Mouse (Mus musculus): ENCODE data around the gene Zfp715. TPM values are rescaled to one million over a fixed set of nuclear protein-coding genes. Genes with fewer than 3 reads are reported as not detected.
"Not testable (repeated sequence)": the region's sequence is repeated elsewhere in the genome, so short reads cannot be mapped to it uniquely, and the experiment has no call there.

Gene Zfp715
- polyA plus RNA-seq, 1 experiment from 2014 or later = 11.0 TPM

DNA sequence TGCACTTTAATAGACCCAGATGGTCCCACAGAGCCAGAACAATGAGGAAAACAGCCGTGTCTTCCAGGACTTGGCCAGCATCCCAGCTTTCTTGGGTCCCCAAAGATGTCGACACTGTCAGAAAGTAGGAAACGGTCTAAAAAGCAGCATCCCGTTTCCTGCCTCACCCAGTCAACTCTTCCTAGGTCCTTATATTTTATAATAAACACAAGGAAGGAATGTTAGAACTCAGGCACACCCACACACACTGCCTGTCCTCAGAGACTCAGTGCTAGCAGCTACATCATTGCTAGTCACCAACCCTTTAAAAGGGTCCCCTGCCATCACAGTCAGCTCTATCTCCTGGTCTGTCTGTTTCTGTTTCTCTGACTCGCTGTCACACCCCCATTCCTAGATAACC, 35.7 kb downstream of the Zfp715 start:
- no peaks in the 10 kb centered on the region for H3K36me3 ChIP-seq
- no peak for DNase-seq (ENCODE audit: low spot score)
- no peaks in the 10 kb centered on the region for H3K27me3 ChIP-seq (ENCODE audit: low read depth, poor library complexity, severe bottlenecking)
- WGBS = 75% methylated on average over 5 of the region's 5 CpGs
- no peak overlapping the region for H3K27ac ChIP-seq
- no peak overlapping the region for H3K4me3 ChIP-seq
- H3K9me3 ChIP-seq (replicated peaks) = no peaks in the 10 kb centered on the region
- no peaks in the 10 kb centered on the region for H3K4me1 ChIP-seq

DNA sequence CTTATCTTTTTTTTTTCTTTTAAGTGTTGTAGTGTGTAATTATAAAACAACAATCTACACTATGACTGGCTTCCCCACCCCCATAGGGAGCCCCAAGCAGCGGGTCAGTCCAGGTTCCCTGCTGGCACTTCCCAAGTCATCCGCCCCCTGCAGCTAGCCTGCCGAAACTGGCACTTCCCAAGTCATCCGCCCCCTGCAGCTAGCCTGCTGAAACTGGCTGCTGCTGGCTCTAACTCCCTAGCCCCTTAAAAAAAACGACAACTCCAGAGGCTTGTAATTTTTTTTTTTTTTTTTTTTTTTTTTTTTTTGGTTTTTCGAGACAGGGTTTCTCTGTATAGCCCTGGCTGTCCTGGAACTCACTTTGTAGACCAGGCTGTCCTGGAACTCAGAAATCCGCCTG, 36.9 kb downstream of the Zfp715 start:
- H3K4me3 ChIP-seq; H3K36me3 ChIP-seq; H3K27me3 ChIP-seq (ENCODE audit: low read depth, poor library complexity, severe bottlenecking); H3K4me1 ChIP-seq; H3K9me3 ChIP-seq (replicated peaks); DNase-seq (ENCODE audit: low spot score); H3K27ac ChIP-seq: not testable (repeated sequence)
- WGBS = 55% methylated on average over 7 of the region's 7 CpGs

- no peaks in the 10 kb centered on the region for H3K27me3 ChIP-seq (ENCODE audit: low read depth, poor library complexity, severe bottlenecking)
- no peak overlapping the region for H3K27ac ChIP-seq
- WGBS = 68% methylated on average over 1 of the region's 1 CpGs
- no peak overlapping the region for H3K4me3 ChIP-seq
- H3K9me3 ChIP-seq (replicated peaks) = no peaks in the 10 kb centered on the region; the same call in 1 of the 2 replicates
- no peak for DNase-seq (ENCODE audit: low spot score)
- no peaks in the 10 kb centered on the region for H3K4me1 ChIP-seq
- no peaks in the 10 kb centered on the region for H3K36me3 ChIP-seq
These were observed 39.6 kb downstream of the Zfp715 start for GRCm38 (mm10) chr7:43273476-43273875.

- not testable (repeated sequence) for DNase-seq (ENCODE audit: low spot score); H3K36me3 ChIP-seq; H3K27ac ChIP-seq; H3K27me3 ChIP-seq (ENCODE audit: low read depth, poor library complexity, severe bottlenecking); H3K4me1 ChIP-seq; H3K4me3 ChIP-seq; H3K9me3 ChIP-seq (replicated peaks)
- WGBS = 90% methylated on average over 13 of the region's 13 CpGs
These were observed 45.7 kb downstream of the Zfp715 start for GRCm38 (mm10) chr7:43267359-43267758.

- H3K9me3 ChIP-seq (replicated peaks) = no peaks in the 10 kb centered on the region
- 84% methylated on average over 7 of the region's 7 CpGs for WGBS
- DNase-seq (ENCODE audit: low spot score) = no peak
These were observed 59.6 kb downstream of the Zfp715 start for GRCm38 (mm10) chr7:43253540-43253939.

DNA sequence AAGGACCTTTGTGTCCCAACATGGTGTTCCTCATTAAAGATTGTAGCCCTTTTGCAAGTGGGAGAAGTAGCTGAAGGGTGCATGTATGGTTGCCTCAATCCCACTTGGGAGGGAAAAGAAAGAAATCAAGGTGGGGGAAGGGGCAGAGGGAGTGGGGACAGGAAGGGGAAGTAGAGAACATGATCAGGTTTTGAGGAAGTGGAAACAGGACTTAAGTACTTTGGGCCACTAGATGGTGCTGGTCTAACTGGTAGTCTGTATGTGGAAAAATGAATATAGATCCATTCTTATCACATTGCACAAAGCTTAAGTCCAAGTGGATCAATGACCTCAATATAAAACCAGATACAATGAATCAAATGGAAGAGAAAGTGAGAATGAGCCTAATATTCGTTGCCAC, 62.4 kb downstream of the Zfp715 start:
- 86% methylated on average over 1 of the region's 1 CpGs for WGBS
- DNase-seq (ENCODE audit: low spot score); H3K4me3 ChIP-seq; H3K27me3 ChIP-seq (ENCODE audit: low read depth, poor library complexity, severe bottlenecking); H3K9me3 ChIP-seq (replicated peaks); H3K27ac ChIP-seq; H3K4me1 ChIP-seq; H3K36me3 ChIP-seq: not testable (repeated sequence)

More at GRCm38 (mm10) chr7:43253540-43253939, 59.6 kb downstream of the Zfp715 start:
- no peaks in the 10 kb centered on the region for H3K4me1 ChIP-seq
- no peak overlapping the region for H3K4me3 ChIP-seq
- H3K36me3 ChIP-seq = no peaks in the 10 kb centered on the region
- H3K27ac ChIP-seq = no peak overlapping the region
- no peaks in the 10 kb centered on the region for H3K27me3 ChIP-seq (ENCODE audit: low read depth, poor library complexity, severe bottlenecking)

Other genes starting within 250 kb of the Zfp715 start
- not detected in 2 replicates for gene Zfp936, start 199.1 kb downstream of the Zfp715 start, polyA plus RNA-seq (2016; fragmentation: Nextera tagmentation; extraction: Ambion mirVana)
- gene Siglecf, start 38.0 kb upstream of the Zfp715 start, polyA plus RNA-seq (2016; fragmentation: Nextera tagmentation; extraction: Ambion mirVana) = 0.20 and 0.29 TPM in 2 replicates
- gene Siglecg, start 94.9 kb upstream of the Zfp715 start, polyA plus RNA-seq (2016; fragmentation: Nextera tagmentation; extraction: Ambion mirVana) = 0.26 TPM in 2 replicates
- gene Lim2, start 114.4 kb upstream of the Zfp715 start, polyA plus RNA-seq (2016; fragmentation: Nextera tagmentation; extraction: Ambion mirVana) = not detected in 2 replicates
- gene Nkg7, start 123.8 kb upstream of the Zfp715 start, polyA plus RNA-seq (2016; fragmentation: Nextera tagmentation; extraction: Ambion mirVana) = 0.28 TPM in 1 of 2 replicates, not detected in the other
- gene Cldnd2, start 127.5 kb upstream of the Zfp715 start, polyA plus RNA-seq (2016; fragmentation: Nextera tagmentation; extraction: Ambion mirVana) = not detected in 2 replicates
- 240 and 248 TPM in 2 replicates for gene Etfb, start 130.8 kb upstream of the Zfp715 start, polyA plus RNA-seq (2016; fragmentation: Nextera tagmentation; extraction: Ambion mirVana)
- gene Gm45233, start 130.8 kb upstream of the Zfp715 start, polyA plus RNA-seq (2016; fragmentation: Nextera tagmentation; extraction: Ambion mirVana) = 0.78 TPM in 1 of 2 replicates, not detected in the other
- 1.2 and 1.3 TPM in 2 replicates for gene Vsig10l, start 149.9 kb upstream of the Zfp715 start, polyA plus RNA-seq (2016; fragmentation: Nextera tagmentation; extraction: Ambion mirVana)
- gene Iglon5, start 176.8 kb upstream of the Zfp715 start, polyA plus RNA-seq (2016; fragmentation: Nextera tagmentation; extraction: Ambion mirVana) = 0.21 and 0.46 TPM in 2 replicates
- gene 4931406B18Rik, start 192.6 kb upstream of the Zfp715 start, polyA plus RNA-seq (2016; fragmentation: Nextera tagmentation; extraction: Ambion mirVana) = not detected in 2 replicates
- 0.48 and 0.59 TPM in 2 replicates for gene Cd33, start 231.1 kb upstream of the Zfp715 start, polyA plus RNA-seq (2016; fragmentation: Nextera tagmentation; extraction: Ambion mirVana)
- 4.3 and 5.4 TPM in 2 replicates for gene Zfp658, start 249.0 kb upstream of the Zfp715 start, polyA plus RNA-seq (2016; fragmentation: Nextera tagmentation; extraction: Ambion mirVana)